Mouse (Mus musculus): ENCODE data around the gene 2610507B11Rik. TPM values are rescaled to one million over a fixed set of nuclear protein-coding genes. Genes with fewer than 3 reads are reported as not detected.
"Not testable (repeated sequence)": the region's sequence is repeated elsewhere in the genome, so short reads cannot be mapped to it uniquely, and the experiment has no call there.

The 2610507B11Rik gene
- polyA plus RNA-seq, 1 experiment from 2014 or later = 67.2 TPM

GRCm38 (mm10) chr11:78247727-78248140 is 13.8 kb upstream of the 2610507B11Rik start:
- H3K4me2 ChIP-seq = 0 out of 2 replicates have a peak overlapping the region, but pooled peaks have one; percentile 16

GRCm38 (mm10) chr11:78256618-78257017 is 4.9 kb upstream of the 2610507B11Rik start:
- Histone ChIP-seq H3K4me1 (replicated peaks) (no peaks in the 10 kb centered on the region), H3K9me3 (no peaks in the 10 kb centered on the region), H3K27me3 (peaks cover 10% of the 10 kb centered on the region), H3K4me2 (no peak overlapping the region), H3K4me3 (no peak overlapping the region), H3K36me3 (peaks cover 35% of the 10 kb centered on the region), H3K9ac (no peak overlapping the region), H3K27ac (no peak overlapping the region)
- no peak for ATAC-seq (ENCODE audit: low FRiP score)
- 100% methylated on average over 1 of the region's 1 CpGs for WGBS

More at GRCm38 (mm10) chr11:78247727-78248140, 13.8 kb upstream of the 2610507B11Rik start:
- H3K9me3 ChIP-seq = no peaks in the 10 kb centered on the region
- 58% methylated on average over 4 of the region's 4 CpGs for WGBS
- ATAC-seq (ENCODE audit: low FRiP score) = no peak
- peaks cover 54% of the 10 kb centered on the region for H3K4me1 ChIP-seq (replicated peaks)
- no peak overlapping the region for H3K27ac ChIP-seq
- H3K4me3 ChIP-seq = no peak overlapping the region
- no peak overlapping the region for H3K9ac ChIP-seq
- H3K36me3 ChIP-seq = peaks cover 30% of the 10 kb centered on the region
- no peaks in the 10 kb centered on the region for H3K27me3 ChIP-seq

GRCm38 (mm10) chr11:78260489-78261258 is 878 bp upstream of the 2610507B11Rik start:
- ATAC-seq (ENCODE audit: low FRiP score) = no peak
- Histone ChIP-seq H3K9ac (no peak overlapping the region), H3K36me3 (peaks cover 30% of the 10 kb centered on the region), H3K27ac (no peak overlapping the region), H3K4me3 (peak overlapping the region; percentile 81), H3K9me3 (no peaks in the 10 kb centered on the region), H3K4me1 (replicated peaks) (peaks cover 12% of the 10 kb centered on the region), H3K27me3 (peaks cover 10% of the 10 kb centered on the region), H3K4me2 (peak overlapping the region; percentile 69)
- 94% methylated on average over 2 of the region's 2 CpGs for WGBS

GRCm38 (mm10) chr11:78262550-78262949 is 998 bp downstream of the 2610507B11Rik start:
- 4% methylated on average over 8 of the region's 8 CpGs for WGBS

GRCm38 (mm10) chr11:78265571-78265970 is 4.0 kb downstream of the 2610507B11Rik start:
- Histone ChIP-seq H3K4me3 (no peak overlapping the region), H3K9ac (no peak overlapping the region), H3K27me3 (no peaks in the 10 kb centered on the region), H3K36me3 (peaks cover 69% of the 10 kb centered on the region), H3K27ac (no peak overlapping the region), H3K4me2 (no peak overlapping the region), H3K9me3 (no peaks in the 10 kb centered on the region), H3K4me1 (replicated peaks) (peaks cover 12% of the 10 kb centered on the region)
- no peak for ATAC-seq (ENCODE audit: low FRiP score)
- 96% methylated on average over 6 of the region's 6 CpGs for WGBS

More at GRCm38 (mm10) chr11:78262550-78262949, 998 bp downstream of the 2610507B11Rik start:
- no peaks in the 10 kb centered on the region for H3K9me3 ChIP-seq
- H3K9ac ChIP-seq = peak overlapping the region; percentile 87
- peak overlapping the region; percentile 23; the same call in 1 of the 2 replicates for H3K27ac ChIP-seq
- no peak for ATAC-seq (ENCODE audit: low FRiP score)
- H3K4me1 ChIP-seq (replicated peaks) = peaks cover 12% of the 10 kb centered on the region
- peak overlapping the region; percentile 69 for H3K4me2 ChIP-seq
- H3K27me3 ChIP-seq = peaks cover 10% of the 10 kb centered on the region
- H3K36me3 ChIP-seq = peaks cover 41% of the 10 kb centered on the region
- H3K4me3 ChIP-seq = peak overlapping the region; percentile 81

GRCm38 (mm10) chr11:78271986-78272385 is 10.4 kb downstream of the 2610507B11Rik start:
- WGBS = 90% methylated on average over 13 of the region's 13 CpGs
- Histone ChIP-seq H3K27ac (no peak overlapping the region), H3K4me1 (replicated peaks) (peaks cover 4% of the 10 kb centered on the region), H3K9me3 (no peaks in the 10 kb centered on the region), H3K36me3 (peaks cover 94% of the 10 kb centered on the region), H3K9ac (no peak overlapping the region), H3K27me3 (no peaks in the 10 kb centered on the region), H3K4me2 (no peak overlapping the region), H3K4me3 (no peak overlapping the region)
- ATAC-seq (ENCODE audit: low FRiP score) = no peak

- ATAC-seq (ENCODE audit: low FRiP score) = no peak
- no peak overlapping the region for H3K4me3 ChIP-seq
- peaks cover 4% of the 10 kb centered on the region for H3K4me1 ChIP-seq (replicated peaks)
- no peak overlapping the region for H3K9ac ChIP-seq
- no peaks in the 10 kb centered on the region for H3K9me3 ChIP-seq
- 100% methylated on average over 1 of the region's 1 CpGs for WGBS
- no peaks in the 10 kb centered on the region for H3K27me3 ChIP-seq
- H3K36me3 ChIP-seq = peaks cover 96% of the 10 kb centered on the region
- no peak overlapping the region for H3K4me2 ChIP-seq
- H3K27ac ChIP-seq = no peak overlapping the region
These were observed 14.0 kb downstream of the 2610507B11Rik start for GRCm38 (mm10) chr11:78275596-78275995.

GRCm38 (mm10) chr11:78276169-78276568 is 14.6 kb downstream of the 2610507B11Rik start:
- H3K9me3 ChIP-seq; H3K4me1 ChIP-seq (replicated peaks); H3K9ac ChIP-seq; H3K4me2 ChIP-seq; H3K27ac ChIP-seq; H3K27me3 ChIP-seq; ATAC-seq (ENCODE audit: low FRiP score); H3K4me3 ChIP-seq: not testable (repeated sequence)
- 92% methylated on average over 4 of the region's 4 CpGs for WGBS
- peaks cover 98% of the 10 kb centered on the region for H3K36me3 ChIP-seq

- WGBS = 91% methylated on average over 7 of the region's 7 CpGs
- H3K27ac ChIP-seq = no peak overlapping the region
These were observed 17.3 kb downstream of the 2610507B11Rik start for GRCm38 (mm10) chr11:78278853-78279252.

GRCm38 (mm10) chr11:78279586-78279985 is 18.0 kb downstream of the 2610507B11Rik start:
- H3K4me2 ChIP-seq = no peak overlapping the region
- WGBS = 89% methylated on average over 4 of the region's 4 CpGs
- peaks cover 98% of the 10 kb centered on the region for H3K36me3 ChIP-seq
- no peak for ATAC-seq (ENCODE audit: low FRiP score)
- H3K4me3 ChIP-seq = no peak overlapping the region
- no peaks in the 10 kb centered on the region for H3K4me1 ChIP-seq (replicated peaks)
- H3K27me3 ChIP-seq = no peaks in the 10 kb centered on the region
- no peaks in the 10 kb centered on the region for H3K9me3 ChIP-seq
- no peak overlapping the region for H3K27ac ChIP-seq
- H3K9ac ChIP-seq = no peak overlapping the region

More at GRCm38 (mm10) chr11:78278853-78279252, 17.3 kb downstream of the 2610507B11Rik start:
- Histone ChIP-seq H3K4me3 (no peak overlapping the region), H3K9me3 (no peaks in the 10 kb centered on the region), H3K9ac (no peak overlapping the region), H3K4me1 (replicated peaks) (no peaks in the 10 kb centered on the region), H3K27me3 (no peaks in the 10 kb centered on the region), H3K4me2 (no peak overlapping the region), H3K36me3 (peaks cover 98% of the 10 kb centered on the region)
- ATAC-seq (ENCODE audit: low FRiP score) = no peak

GRCm38 (mm10) chr11:78289146-78289763 is 27.7 kb downstream of the 2610507B11Rik start:
- no peak for ATAC-seq (ENCODE audit: low FRiP score)
- H3K4me3 ChIP-seq = no peak overlapping the region
- no peaks in the 10 kb centered on the region for H3K9me3 ChIP-seq
- no peak overlapping the region for H3K9ac ChIP-seq
- no peak overlapping the region for H3K27ac ChIP-seq
- WGBS = 93% methylated on average over 7 of the region's 7 CpGs
- H3K36me3 ChIP-seq = peaks cover 88% of the 10 kb centered on the region
- H3K4me2 ChIP-seq = no peak overlapping the region
- H3K27me3 ChIP-seq = no peaks in the 10 kb centered on the region
- H3K4me1 ChIP-seq (replicated peaks) = no peaks in the 10 kb centered on the region

GRCm38 (mm10) chr11:78290654-78291053 is 29.1 kb downstream of the 2610507B11Rik start, which contains the start of gene BC030499:
TSS of gene BC030499 (plus strand) at chr11:78290841.
- 93% methylated on average over 4 of the region's 4 CpGs for WGBS
- peaks cover 81% of the 10 kb centered on the region for H3K36me3 ChIP-seq
- H3K9me3 ChIP-seq = no peaks in the 10 kb centered on the region
- H3K4me3 ChIP-seq = no peak within 1 kb of the TSS
- H3K4me2 ChIP-seq = no peak within 1 kb of the TSS
- ATAC-seq (ENCODE audit: low FRiP score) = no peak
- H3K27ac ChIP-seq = no peak within 1 kb of the TSS
- H3K27me3 ChIP-seq = no peaks in the 10 kb centered on the region
- H3K4me1 ChIP-seq (replicated peaks) = no peaks in the 10 kb centered on the region
- no peak within 1 kb of the TSS for H3K9ac ChIP-seq
